Mouse (Mus musculus): ENCODE results near the gene Plod2.

The Plod2 gene

GRCm38 (mm10) chr9:92541977-92542561 is at the start of gene Plod2:
Gene Plod2 (plus strand): TSS chr9:92542223.
- peak; percentile 80 for DNase-seq (ENCODE audit: low read depth, low spot score)

GRCm38 (mm10) chr9:92499710-92500410 is 42.2 kb upstream of the Plod2 start:
- DNase-seq (ENCODE audit: low read depth, low spot score): peak; percentile 78

GRCm38 (mm10) chr9:92504256-92504655 is 37.8 kb upstream of the Plod2 start:
- DNase-seq (ENCODE audit: low read depth, low spot score): no peak

GRCm38 (mm10) chr9:92504889-92505288 is 37.1 kb upstream of the Plod2 start:
- DNase-seq (ENCODE audit: low read depth, low spot score): no peak

- no peak for DNase-seq (ENCODE audit: low read depth, low spot score)
Measured at GRCm38 (mm10) chr9:92511696-92512095, 30.3 kb upstream of the Plod2 start.

- no peak for DNase-seq (ENCODE audit: low read depth, low spot score)
Measured at GRCm38 (mm10) chr9:92517036-92517435, 25.0 kb upstream of the Plod2 start.

- peak; percentile 5 for DNase-seq (ENCODE audit: low read depth, low spot score)
Measured at GRCm38 (mm10) chr9:92520751-92521150, 21.3 kb upstream of the Plod2 start.

GRCm38 (mm10) chr9:92524506-92524905 is 17.5 kb upstream of the Plod2 start:
- no peak for DNase-seq (ENCODE audit: low read depth, low spot score)

- no peak for DNase-seq (ENCODE audit: low read depth, low spot score)
Measured at GRCm38 (mm10) chr9:92530055-92530454, 12.0 kb upstream of the Plod2 start.

GRCm38 (mm10) chr9:92537735-92538134 is 4.3 kb upstream of the Plod2 start:
- no peak for DNase-seq (ENCODE audit: low read depth, low spot score)

- no peak for DNase-seq (ENCODE audit: low read depth, low spot score)
Measured at GRCm38 (mm10) chr9:92538216-92538615, 3.8 kb upstream of the Plod2 start.

- peak; percentile 53 for DNase-seq (ENCODE audit: low read depth, low spot score)
Measured at GRCm38 (mm10) chr9:92542591-92543416, 781 bp downstream of the Plod2 start.

- DNase-seq (ENCODE audit: low read depth, low spot score): no peak
Measured at GRCm38 (mm10) chr9:92544146-92544545, 2.1 kb downstream of the Plod2 start.

- DNase-seq (ENCODE audit: low read depth, low spot score): no peak
Measured at GRCm38 (mm10) chr9:92545021-92545420, 3.0 kb downstream of the Plod2 start.

- DNase-seq (ENCODE audit: low read depth, low spot score): no peak
Measured at GRCm38 (mm10) chr9:92546446-92546845, 4.4 kb downstream of the Plod2 start.

- DNase-seq (ENCODE audit: low read depth, low spot score): no peak
Measured at GRCm38 (mm10) chr9:92547106-92547505, 5.1 kb downstream of the Plod2 start.

- DNase-seq (ENCODE audit: low read depth, low spot score): no peak
Measured at GRCm38 (mm10) chr9:92547821-92548220, 5.8 kb downstream of the Plod2 start.

GRCm38 (mm10) chr9:92548603-92549002 is 6.6 kb downstream of the Plod2 start:
- DNase-seq (ENCODE audit: low read depth, low spot score): no peak

GRCm38 (mm10) chr9:92549811-92550490 is 7.9 kb downstream of the Plod2 start:
- no peak for DNase-seq (ENCODE audit: low read depth, low spot score)

- DNase-seq (ENCODE audit: low read depth, low spot score): no peak
Measured at GRCm38 (mm10) chr9:92550981-92551380, 9.0 kb downstream of the Plod2 start.

GRCm38 (mm10) chr9:92551666-92552065 is 9.6 kb downstream of the Plod2 start:
- DNase-seq (ENCODE audit: low read depth, low spot score): no peak

- DNase-seq (ENCODE audit: low read depth, low spot score): no peak
Measured at GRCm38 (mm10) chr9:92552691-92553090, 10.7 kb downstream of the Plod2 start.

Measured in ES-CJ7 (cell line).